Mouse (Mus musculus) small intestine, adult 2 months (tissue): ENCODE measurements around the gene Pdia3. TPM values are rescaled to one million over a fixed set of nuclear protein-coding genes. Genes with fewer than 3 reads are reported as not detected.
"Not testable (repeated sequence)": the region's sequence is repeated elsewhere in the genome, so short reads cannot be mapped to it uniquely, and the experiment has no call there.

Source experiments
- H3K27ac ChIP-seq: fragments of 200-500 bp; 2 replicates; pipeline ENCODE4 v1.5.1; 2012; ENCODE audit warnings: low read depth, low read length, control low read depth, inconsistent platforms; ENCODE audit not compliant: insufficient read depth
- H3K27me3 ChIP-seq: fragments of 200-500 bp; 2 replicates; pipeline ENCODE4 v1.6.1; 2012; ENCODE audit warnings: mild to moderate bottlenecking, moderate library complexity, low read length, inconsistent platforms; ENCODE audit not compliant: control insufficient read depth, insufficient read depth
- H3K36me3 ChIP-seq: fragments of 200-500 bp; 2 replicates; pipeline ENCODE4 v1.6.1; 2012; ENCODE audit warnings: mild to moderate bottlenecking, low read length, control low read depth, inconsistent platforms; ENCODE audit not compliant: control insufficient read depth, insufficient read depth
- H3K4me1 ChIP-seq: fragments of 200-500 bp; 2 replicates; pipeline ENCODE4 v1.6.1; 2012; ENCODE audit warnings: low read length, inconsistent platforms, mixed read lengths; ENCODE audit not compliant: control insufficient read depth, insufficient read depth, insufficient read length
- H3K4me3 ChIP-seq: fragments of 200-500 bp; 2 replicates; pipeline ENCODE4 v1.5.1; 2012; ENCODE audit warnings: low read depth, mild to moderate bottlenecking, control low read depth, inconsistent platforms, low read length, moderate library complexity
- CTCF ChIP-seq: fragments of 200-500 bp; IDR thresholded peaks from 2 replicates; pipeline ENCODE4 v1.5.1; 2012; ENCODE audit warnings: low read depth, mild to moderate bottlenecking, control low read depth, inconsistent platforms, low read length, moderate library complexity, mixed read lengths; ENCODE audit not compliant: insufficient replicate concordance, insufficient read length; ENCODE audit errors: extremely low read depth
- POLR2A ChIP-seq: fragments of 200-500 bp; IDR thresholded peaks from 2 replicates; pipeline ENCODE4 v1.6.1; 2012; ENCODE audit warnings: low read depth, mild to moderate bottlenecking, control low read depth, inconsistent platforms, low read length, moderate library complexity
- WGBS: fragments of 180-500 bp; shearing (Covaris S2); methylation state at CpG from one replicate; pipeline ENCODE4 v1.1.7; 2018; 5-methylcytosine and 5-hydroxymethylcytosine counted together
- polyA plus RNA-seq: library from polyadenylated mRNA; depleted of rRNA; stranded (reverse); fragments of >200 nt; gene quantifications from 2 replicates; pipeline ENCODE4 v1.2.3, GENCODE M21; 2012

The Pdia3 gene
- polyA plus RNA-seq, 1 experiment: 1,104 TPM

DNA sequence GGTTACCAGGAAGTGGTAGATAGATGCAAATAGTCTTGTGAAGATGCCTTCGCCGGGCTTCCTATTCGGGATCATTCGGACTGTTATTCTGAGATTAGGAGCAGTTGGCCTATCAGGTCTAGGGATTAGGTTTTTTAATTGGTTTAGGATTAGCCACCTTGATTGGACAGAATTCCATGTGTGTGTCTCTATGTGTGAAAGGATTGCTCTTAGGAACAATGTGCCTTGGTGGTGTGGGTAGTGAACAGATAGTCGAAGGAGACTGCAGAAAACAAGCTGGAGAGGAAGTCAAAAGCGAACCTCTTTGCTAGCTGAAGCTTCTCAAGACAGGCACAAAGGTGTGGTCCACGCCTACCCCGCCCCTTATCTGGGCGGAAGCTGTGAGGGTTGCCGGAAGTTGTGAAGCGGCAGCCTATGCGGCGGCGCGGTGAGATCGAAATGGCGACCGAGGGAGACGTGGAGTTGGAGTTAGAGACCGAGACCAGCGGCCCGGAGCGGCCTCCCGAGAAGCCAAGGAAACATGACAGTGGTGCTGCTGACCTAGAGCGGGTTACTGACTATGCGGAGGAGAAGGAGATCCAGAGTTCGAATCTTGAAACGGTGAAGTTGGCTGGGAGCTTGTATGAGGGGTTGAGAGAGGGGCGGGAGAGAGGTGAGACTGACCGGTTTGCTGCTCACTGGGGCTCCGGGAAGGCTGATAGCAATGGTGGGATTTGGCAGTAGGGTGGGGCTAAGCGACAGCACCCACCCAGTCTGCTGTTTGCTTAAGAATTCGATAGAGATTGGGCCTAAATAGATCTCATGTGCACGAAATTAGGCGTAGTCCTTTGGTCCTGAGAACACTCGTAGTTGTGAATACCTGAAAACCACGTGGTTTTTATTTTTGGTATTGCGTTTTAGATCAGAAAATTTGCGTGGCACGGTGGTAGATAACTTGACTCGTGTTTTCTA is 43.4 kb downstream of the Pdia3 start, which contains the start of gene Serinc4:
Gene Serinc4 (minus strand): TSS at position 90 of the 951 bp plus-strand sequence.
- 1% methylated on average over 41 of the region's 41 CpGs for WGBS
- peak within 1 kb of the TSS; percentile 74 for H3K27ac ChIP-seq
- no peaks in the 10 kb centered on the region for H3K27me3 ChIP-seq
- peak within 1 kb of the TSS; percentile 92 for H3K4me3 ChIP-seq
- 0 out of 2 replicates have a peak, but pooled peaks cover 3% of the 10 kb centered on the region for H3K4me1 ChIP-seq
- peaks cover 25% of the 10 kb centered on the region for H3K36me3 ChIP-seq
- peak; percentile 76; the same call in 1 of the 2 replicates for TF ChIP-seq POLR2A
- TF ChIP-seq CTCF: no peak

DNA sequence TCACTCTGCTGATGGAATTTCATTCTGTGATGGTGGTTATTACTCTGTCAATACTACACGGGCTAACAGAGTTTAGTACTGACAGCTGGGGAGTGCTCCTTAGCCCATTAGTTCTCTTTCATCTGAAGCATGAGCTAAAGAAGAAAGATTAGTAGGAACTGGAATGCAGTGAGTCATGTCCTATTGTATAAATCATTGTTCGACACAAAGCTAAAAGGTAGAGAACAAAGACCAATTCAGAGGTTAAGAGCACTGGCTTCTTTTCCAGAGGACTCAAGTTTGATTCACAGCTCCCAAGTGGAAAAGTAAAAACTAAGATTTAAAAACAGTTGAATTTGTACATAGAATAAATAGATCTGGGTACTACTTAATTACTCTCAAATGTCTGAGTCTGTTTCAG is 46.5 kb downstream of the Pdia3 start:
- Histone ChIP-seq H3K4me1 (no peaks in the 10 kb centered on the region), H3K36me3 (peaks cover 8% of the 10 kb centered on the region; the same call in 1 of the 2 replicates), H3K27me3 (no peaks in the 10 kb centered on the region), H3K27ac (no peak overlapping the region), H3K4me3 (no peak overlapping the region)
- 55% methylated on average over 2 of the region's 2 CpGs for WGBS
- no peak for TF ChIP-seq POLR2A
- no peak for TF ChIP-seq CTCF

GRCm38 (mm10) chr2:121468982-121469381 is 55.4 kb downstream of the Pdia3 start:
- not testable (repeated sequence) for H3K36me3 ChIP-seq, H3K4me3 ChIP-seq, H3K27me3 ChIP-seq, H3K27ac ChIP-seq, H3K4me1 ChIP-seq
- 52% methylated on average over 3 of the region's 6 CpGs for WGBS

GRCm38 (mm10) chr2:121472783-121473182 is 59.2 kb downstream of the Pdia3 start:
- not testable (repeated sequence) for H3K27ac ChIP-seq, H3K27me3 ChIP-seq, H3K4me3 ChIP-seq, H3K4me1 ChIP-seq, H3K36me3 ChIP-seq
- 87% methylated on average over 3 of the region's 3 CpGs for WGBS

DNA sequence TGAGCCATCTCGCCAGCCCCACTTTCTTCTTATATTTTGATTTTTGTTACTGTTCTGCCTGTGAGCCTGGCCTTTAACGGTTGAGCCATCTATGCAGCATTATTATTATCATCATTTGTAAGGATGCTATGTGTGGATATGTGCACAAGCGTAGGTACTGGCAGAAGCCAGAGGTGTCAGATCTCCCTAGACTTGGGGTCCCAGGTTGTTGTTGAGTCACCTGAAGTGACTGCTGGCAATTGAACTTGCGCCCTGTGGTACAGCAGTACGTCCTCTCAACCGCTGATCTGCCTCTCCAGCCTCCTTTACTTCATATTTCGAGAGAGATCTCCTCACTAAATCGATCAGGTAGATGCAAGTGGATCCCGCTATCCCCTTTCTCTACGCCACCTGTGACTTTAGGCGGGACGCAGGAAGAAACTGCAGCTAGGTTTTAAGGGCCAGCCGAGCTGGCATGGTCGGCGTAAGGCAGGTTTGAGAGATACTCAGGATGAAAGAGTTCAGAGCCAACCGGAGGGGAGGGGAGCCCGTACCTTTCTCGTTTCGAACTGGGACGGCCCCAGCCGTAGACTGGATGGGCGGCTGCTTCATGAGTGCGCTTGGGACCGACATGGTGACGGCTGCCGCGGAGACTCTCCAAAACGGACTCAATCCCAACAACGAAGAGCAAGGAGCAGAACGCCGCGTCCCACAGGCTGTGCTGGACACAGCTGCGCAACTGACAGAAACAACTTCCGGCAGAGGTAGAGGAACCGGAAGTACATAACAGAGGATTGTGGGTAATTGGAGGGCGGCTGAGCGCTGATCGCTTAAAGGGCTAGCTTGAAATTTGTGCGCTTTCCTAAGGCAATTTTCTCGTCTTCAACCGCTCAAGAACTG is 60.0 kb downstream of the Pdia3 start, which contains the start of gene Mfap1b:
Gene Mfap1b (minus strand): TSS at position 767 of the 879 bp plus-strand sequence.
- H3K36me3 ChIP-seq, H3K4me1 ChIP-seq, H3K27ac ChIP-seq, H3K27me3 ChIP-seq: not testable (repeated sequence)
- H3K4me3 ChIP-seq: peak within 1 kb of the TSS; percentile 65
- peak; percentile 76 for TF ChIP-seq POLR2A
- WGBS: 4% methylated on average over 41 of the region's 41 CpGs

GRCm38 (mm10) chr2:121474180-121474535 is 60.6 kb downstream of the Pdia3 start:
- 24% methylated on average over 8 of the region's 8 CpGs for WGBS
- no peaks in the 10 kb centered on the region for H3K4me1 ChIP-seq
- 0 out of 2 replicates have a peak, but pooled peaks cover 3% of the 10 kb centered on the region for H3K36me3 ChIP-seq
- H3K4me3 ChIP-seq: peak overlapping the region; percentile 65
- H3K27ac ChIP-seq: no peak overlapping the region
- TF ChIP-seq POLR2A (no peak), CTCF (no peak)
- no peaks in the 10 kb centered on the region for H3K27me3 ChIP-seq

- H3K27ac ChIP-seq, H3K4me1 ChIP-seq, H3K36me3 ChIP-seq, H3K27me3 ChIP-seq, H3K4me3 ChIP-seq: not testable (repeated sequence)
- WGBS: 94% methylated on average over 2 of the region's 2 CpGs
Observed at GRCm38 (mm10) chr2:121475306-121475705, 61.7 kb downstream of the Pdia3 start.
